Mouse (Mus musculus) CD4-positive naive resting alpha-beta T cell, adult 57 days (primary cell): ENCODE data around the gene Adamts3. TPM values are rescaled to one million over a fixed set of nuclear protein-coding genes. Genes with fewer than 3 reads are reported as not detected.

Experiments
- total RNA-seq: library from RNA; stranded (reverse); gene quantifications from one replicate; pipeline ENCODE4 v1.2.4, GENCODE M21; 2023

Gene Adamts3
- 0.92 TPM for total RNA-seq

GRCm38 (mm10) chr5:89883051-89883907, at the start of gene Adamts3:
TSS of gene Adamts3 (minus strand) at chr5:89883334.

